Mouse (Mus musculus) embryonic facial prominence, embryonic 13.5 days (tissue): ENCODE results near the gene Ugt1a10. TPM values are rescaled to one million over a fixed set of nuclear protein-coding genes. Genes with fewer than 3 reads are reported as not detected.
"Not testable (repeated sequence)": the region's sequence is repeated elsewhere in the genome, so short reads cannot be mapped to it uniquely, and the experiment has no call there.

Experiments
- ATAC-seq: fragments of 200-750 bp; cut with Nextera tagmentation; 2 replicates; pipeline ENCODE4 v1.8.0; 2017; ENCODE audit warnings: low read depth; ENCODE audit not compliant: insufficient number of reproducible peaks, insufficient read depth, low FRiP score, low TSS enrichment
- H3K27ac ChIP-seq: fragments of 300-500 bp; sonication (generic); 2 replicates; pipeline ENCODE4 v1.5.1; 2015; ENCODE audit warnings: moderate library complexity, mild to moderate bottlenecking, inconsistent platforms
- H3K27me3 ChIP-seq: fragments of 300-500 bp; sonication (generic); 2 replicates; pipeline ENCODE4 v1.6.1; 2015; ENCODE audit warnings: mild to moderate bottlenecking, inconsistent platforms
- H3K36me3 ChIP-seq: fragments of 300-500 bp; sonication (generic); 2 replicates; pipeline ENCODE4 v1.6.1; 2015; ENCODE audit warnings: mild to moderate bottlenecking, inconsistent platforms
- H3K4me1 ChIP-seq: fragments of 300-500 bp; sonication (generic); 2 replicates; pipeline ENCODE4 v1.6.1; 2015; ENCODE audit warnings: inconsistent platforms
- H3K4me2 ChIP-seq: fragments of 300-500 bp; sonication (generic); 2 replicates; pipeline ENCODE4 v1.6.1; 2015; ENCODE audit warnings: moderate library complexity, mild to moderate bottlenecking, inconsistent platforms
- H3K4me3 ChIP-seq: fragments of 300-500 bp; sonication (generic); 2 replicates; pipeline ENCODE4 v1.5.1; 2015; ENCODE audit warnings: mild to moderate bottlenecking, inconsistent platforms
- H3K9ac ChIP-seq: fragments of 300-500 bp; sonication (generic); 2 replicates; pipeline ENCODE4 v1.6.1; 2015; ENCODE audit warnings: mild to moderate bottlenecking, inconsistent platforms
- H3K9me3 ChIP-seq: fragments of 300-500 bp; sonication (generic); 2 replicates; pipeline ENCODE4 v1.6.1; 2016; ENCODE audit warnings: inconsistent platforms
- WGBS: fragments of 180-500 bp; shearing (Covaris S2); methylation state at CpG from one replicate; pipeline ENCODE4 v1.1.7; 2015; ENCODE audit warnings: mixed read lengths; 5-methylcytosine and 5-hydroxymethylcytosine counted together
- polyA plus RNA-seq: library from polyadenylated mRNA; unstranded; fragments of >200 nt; fragmentation: Nextera tagmentation; extraction: Ambion mirVana; gene quantifications from 2 replicates; pipeline ENCODE4 v1.2.1, GENCODE M21; 2015

The Ugt1a10 gene
- polyA plus RNA-seq, 1 experiment from 2014 or later = not detected

- H3K4me3 ChIP-seq, ATAC-seq, H3K9ac ChIP-seq, H3K4me2 ChIP-seq, H3K4me1 ChIP-seq, H3K27me3 ChIP-seq, H3K27ac ChIP-seq, H3K36me3 ChIP-seq, H3K9me3 ChIP-seq: not testable (repeated sequence)
- WGBS = 71% methylated on average over 4 of the region's 4 CpGs
Observed at GRCm38 (mm10) chr1:88125827-88126360, 70.7 kb downstream of the Ugt1a10 start.

- WGBS = 84% methylated on average over 2 of the region's 2 CpGs
- H3K27me3 ChIP-seq, H3K4me2 ChIP-seq, H3K36me3 ChIP-seq, H3K27ac ChIP-seq, H3K9ac ChIP-seq, H3K4me3 ChIP-seq, ATAC-seq, H3K4me1 ChIP-seq, H3K9me3 ChIP-seq: not testable (repeated sequence)
Observed at GRCm38 (mm10) chr1:88129091-88129490, 73.9 kb downstream of the Ugt1a10 start.

- H3K9ac ChIP-seq, H3K4me3 ChIP-seq, H3K27me3 ChIP-seq, H3K9me3 ChIP-seq, H3K36me3 ChIP-seq, ATAC-seq, H3K27ac ChIP-seq, H3K4me2 ChIP-seq: not testable (repeated sequence)
- WGBS = 89% methylated on average over 1 of the region's 1 CpGs
- peaks cover 12% of the 10 kb centered on the region for H3K4me1 ChIP-seq
Observed at GRCm38 (mm10) chr1:88130223-88130622, 75.0 kb downstream of the Ugt1a10 start.

GRCm38 (mm10) chr1:88133908-88134456 is 78.8 kb downstream of the Ugt1a10 start:
- H3K36me3 ChIP-seq = no peaks in the 10 kb centered on the region
- no peaks in the 10 kb centered on the region for H3K9me3 ChIP-seq
- H3K4me2 ChIP-seq = no peak overlapping the region
- ATAC-seq = no peak
- peak overlapping the region; percentile 81 for H3K27ac ChIP-seq
- H3K27me3 ChIP-seq = no peaks in the 10 kb centered on the region
- peaks cover 12% of the 10 kb centered on the region for H3K4me1 ChIP-seq
- H3K9ac ChIP-seq = no peak overlapping the region
- H3K4me3 ChIP-seq = no peak overlapping the region
- WGBS = 43% methylated on average over 3 of the region's 3 CpGs

GRCm38 (mm10) chr1:88134457-88135011 is 79.3 kb downstream of the Ugt1a10 start, which contains the start of gene Ugt1a6a:
Ugt1a6a (plus strand) TSS chr1:88134809.
- not testable (repeated sequence) for H3K27me3 ChIP-seq, H3K9ac ChIP-seq, H3K9me3 ChIP-seq, H3K4me3 ChIP-seq, H3K36me3 ChIP-seq, H3K4me2 ChIP-seq
- WGBS = 23% methylated on average over 5 of the region's 5 CpGs
- peak; percentile 63; the same call in 1 of the 2 replicates for ATAC-seq
- H3K4me1 ChIP-seq = peaks cover 12% of the 10 kb centered on the region
- peak within 1 kb of the TSS; percentile 81 for H3K27ac ChIP-seq

- not testable (repeated sequence) for H3K4me2 ChIP-seq, H3K9ac ChIP-seq, H3K9me3 ChIP-seq, H3K4me3 ChIP-seq, H3K27ac ChIP-seq, H3K27me3 ChIP-seq, H3K36me3 ChIP-seq, ATAC-seq
- WGBS = 89% methylated on average over 6 of the region's 6 CpGs
- peaks cover 12% of the 10 kb centered on the region for H3K4me1 ChIP-seq
Observed at GRCm38 (mm10) chr1:88135229-88135904, 80.2 kb downstream of the Ugt1a10 start.

GRCm38 (mm10) chr1:88136646-88137045 is 81.5 kb downstream of the Ugt1a10 start:
- H3K9ac ChIP-seq = no peak overlapping the region
- 76% methylated on average over 2 of the region's 2 CpGs for WGBS
- no peak for ATAC-seq

GRCm38 (mm10) chr1:88137264-88137663 is 82.1 kb downstream of the Ugt1a10 start:
- ATAC-seq = no peak
- H3K36me3 ChIP-seq = no peaks in the 10 kb centered on the region
- no peak overlapping the region for H3K4me2 ChIP-seq
- H3K4me1 ChIP-seq = peaks cover 12% of the 10 kb centered on the region
- 80% methylated on average over 3 of the region's 3 CpGs for WGBS
- no peaks in the 10 kb centered on the region for H3K9me3 ChIP-seq
- H3K27ac ChIP-seq = no peak overlapping the region
- H3K27me3 ChIP-seq = no peaks in the 10 kb centered on the region
- H3K4me3 ChIP-seq = no peak overlapping the region
- no peak overlapping the region for H3K9ac ChIP-seq

More at GRCm38 (mm10) chr1:88136646-88137045, 81.5 kb downstream of the Ugt1a10 start:
- no peaks in the 10 kb centered on the region for H3K36me3 ChIP-seq
- H3K4me1 ChIP-seq = peaks cover 12% of the 10 kb centered on the region
- H3K9me3 ChIP-seq = no peaks in the 10 kb centered on the region
- H3K4me3 ChIP-seq = no peak overlapping the region
- H3K27ac ChIP-seq = no peak overlapping the region
- no peaks in the 10 kb centered on the region for H3K27me3 ChIP-seq
- no peak overlapping the region for H3K4me2 ChIP-seq

- Histone ChIP-seq H3K36me3 (no peaks in the 10 kb centered on the region), H3K4me2 (no peak overlapping the region), H3K27me3 (no peaks in the 10 kb centered on the region), H3K9ac (no peak overlapping the region), H3K4me1 (peaks cover 12% of the 10 kb centered on the region), H3K4me3 (no peak overlapping the region), H3K9me3 (no peaks in the 10 kb centered on the region), H3K27ac (no peak overlapping the region)
- ATAC-seq = no peak
- WGBS = 95% methylated on average over 1 of the region's 1 CpGs
Observed at GRCm38 (mm10) chr1:88138145-88138544, 83.0 kb downstream of the Ugt1a10 start.

- not testable (repeated sequence) for H3K9ac ChIP-seq, H3K27me3 ChIP-seq, H3K4me2 ChIP-seq, H3K9me3 ChIP-seq, H3K36me3 ChIP-seq, ATAC-seq, H3K27ac ChIP-seq, H3K4me1 ChIP-seq, H3K4me3 ChIP-seq
- 57% methylated on average over 1 of the region's 1 CpGs for WGBS
Observed at GRCm38 (mm10) chr1:88140492-88140891, 85.3 kb downstream of the Ugt1a10 start.

- ATAC-seq, H3K4me2 ChIP-seq, H3K36me3 ChIP-seq, H3K9ac ChIP-seq, H3K27ac ChIP-seq, H3K4me3 ChIP-seq, H3K4me1 ChIP-seq, H3K9me3 ChIP-seq, H3K27me3 ChIP-seq: not testable (repeated sequence)
- WGBS = 3% methylated on average over 5 of the region's 5 CpGs
Observed at GRCm38 (mm10) chr1:88143966-88144675, 88.9 kb downstream of the Ugt1a10 start.
